Mouse (Mus musculus) liver, postnatal 0 days (tissue): ENCODE data around the gene Ifitm1.

Source experiments
- CTCF ChIP-seq: sonication (generic); IDR thresholded peaks from 2 replicates; pipeline ENCODE4 v1.5.1; 2016; ENCODE audit warnings: antibody characterized with exemption, low read depth
- EP300 ChIP-seq: IDR thresholded peaks from 2 replicates; pipeline ENCODE4 v1.6.1; 2016; ENCODE audit warnings: antibody characterized with exemption, low read depth, mild to moderate bottlenecking

- TF ChIP-seq EP300 (no peak), CTCF (no peak)
Measured at GRCm38 (mm10) chr7:141006914-141007313, 39.9 kb downstream of the Ifitm1 start.
